Mouse (Mus musculus) liver, embryonic 11.5 days (tissue): ENCODE measurements around the gene Lypd3. TPM values are rescaled to one million over a fixed set of nuclear protein-coding genes. Genes with fewer than 3 reads are reported as not detected.

ENCODE experiments used
- ATAC-seq: fragments of 200-750 bp; cut with Nextera tagmentation; replicated peaks from 2 replicates; pipeline ENCODE4 v1.8.0; 2017; ENCODE audit warnings: moderate number of reproducible peaks, mild to moderate bottlenecking, moderate TSS enrichment, moderate library complexity; ENCODE audit not compliant: low FRiP score
- DNase-seq: peaks from one replicate; pipeline ENCODE4 v3.0.0-alpha.2; 2017; ENCODE audit warnings: low spot score
- H3K27ac ChIP-seq: fragments of 300-500 bp; sonication (generic); 2 replicates; pipeline ENCODE4 v1.5.1; 2014; ENCODE audit warnings: mild to moderate bottlenecking, low read depth, low read length, control low read depth
- H3K27me3 ChIP-seq: fragments of 300-500 bp; sonication (generic); replicated peaks from 2 replicates; pipeline ENCODE4 v1.6.1; 2014; ENCODE audit warnings: low read length, mixed read lengths; ENCODE audit not compliant: control insufficient read depth, insufficient read depth
- H3K36me3 ChIP-seq: fragments of 300-500 bp; sonication (generic); 2 replicates; pipeline ENCODE4 v1.6.1; 2014; ENCODE audit warnings: mild to moderate bottlenecking, low read length, moderate library complexity, mixed read lengths; ENCODE audit not compliant: control insufficient read depth, insufficient read depth
- H3K4me1 ChIP-seq: fragments of 300-500 bp; sonication (generic); replicated peaks from 2 replicates; pipeline ENCODE4 v1.6.1; 2014; ENCODE audit warnings: low read length, mixed read lengths; ENCODE audit not compliant: control insufficient read depth, insufficient read depth
- H3K4me2 ChIP-seq: fragments of 300-500 bp; sonication (generic); 2 replicates; pipeline ENCODE4 v1.6.1; 2014; ENCODE audit warnings: mild to moderate bottlenecking, control low read depth, moderate library complexity
- H3K4me3 ChIP-seq: fragments of 300-500 bp; sonication (generic); 2 replicates; pipeline ENCODE4 v1.5.1; 2014; ENCODE audit warnings: low read depth, low read length, control low read depth
- H3K9ac ChIP-seq: fragments of 300-500 bp; sonication (generic); 2 replicates; pipeline ENCODE4 v1.6.1; 2014; ENCODE audit warnings: low read depth, low read length, control low read depth
- H3K9me3 ChIP-seq: fragments of 300-500 bp; sonication (generic); 2 replicates; pipeline ENCODE4 v1.6.1; 2016; ENCODE audit warnings: low read length, inconsistent platforms, mixed read lengths; ENCODE audit not compliant: control insufficient read depth
- WGBS: fragments of 180-500 bp; shearing (Covaris S2); extraction: QIAGEN DNeasy Blood & Tissue Kit; methylation state at CpG from one replicate; pipeline ENCODE4 v1.1.7; 2014; 5-methylcytosine and 5-hydroxymethylcytosine counted together
- polyA plus RNA-seq: library from polyadenylated mRNA; unstranded; fragments of >200 nt; fragmentation: Nextera tagmentation; extraction: Ambion mirVana; gene quantifications from 2 replicates; pipeline ENCODE4 v1.2.1, GENCODE M21; 2014

Lypd3 gene
- 0.10 TPM in 1 of 2 replicates, not detected in the other for polyA plus RNA-seq

GRCm38 (mm10) chr7:24636264-24636663 is at the start of gene Lypd3:
Lypd3 (plus strand) TSS chr7:24636550.
- no peak for ATAC-seq
- H3K4me2 ChIP-seq, result peak within 1 kb of the TSS; percentile 92
- no peak for DNase-seq
- peaks cover 5% of the 10 kb centered on the region; the same call in 1 of the 2 replicates for H3K4me1 ChIP-seq
- 26% methylated on average over 15 of the region's 15 CpGs for WGBS
- H3K4me3 ChIP-seq, result peak within 1 kb of the TSS; percentile 10; the same call in 1 of the 2 replicates
- H3K27ac ChIP-seq, result no peak within 1 kb of the TSS
- peaks cover 52% of the 10 kb centered on the region for H3K27me3 ChIP-seq
- H3K36me3 ChIP-seq, result no peaks in the 10 kb centered on the region
- H3K9ac ChIP-seq, result no peak within 1 kb of the TSS
- H3K9me3 ChIP-seq, result no peaks in the 10 kb centered on the region

GRCm38 (mm10) chr7:24586828-24587227 is 49.5 kb upstream of the Lypd3 start:
- Histone ChIP-seq H3K4me2 (peak overlapping the region; percentile 83), H3K36me3 (no peaks in the 10 kb centered on the region), H3K27ac (no peak overlapping the region), H3K9me3 (no peaks in the 10 kb centered on the region), H3K4me1 (peaks cover 14% of the 10 kb centered on the region), H3K4me3 (peak overlapping the region; percentile 56), H3K9ac (no peak overlapping the region), H3K27me3 (peaks cover 32% of the 10 kb centered on the region)
- WGBS, result 10% methylated on average over 8 of the region's 8 CpGs
- DNase-seq (no peak), ATAC-seq (peak; percentile 84)

- Histone ChIP-seq H3K4me3 (peak within 1 kb of the TSS; percentile 56), H3K9me3 (no peaks in the 10 kb centered on the region), H3K4me2 (peak within 1 kb of the TSS; percentile 83), H3K36me3 (no peaks in the 10 kb centered on the region), H3K27me3 (peaks cover 32% of the 10 kb centered on the region), H3K27ac (no peak within 1 kb of the TSS), H3K9ac (no peak within 1 kb of the TSS; the same call in 1 of the 2 replicates), H3K4me1 (peaks cover 21% of the 10 kb centered on the region)
- 9% methylated on average over 30 of the region's 30 CpGs for WGBS
- peak; percentile 62 for DNase-seq
- ATAC-seq, result 0 out of 2 replicates have a peak, but pooled peaks have one; percentile 18
Observed at GRCm38 (mm10) chr7:24587330-24588105, 48.8 kb upstream of the Lypd3 start, which contains the start of the genes Ethe1 and Zfp575. Ethe1 (plus strand) TSS chr7:24587543. Zfp575 (minus strand) TSS chr7:24587641.

DNA sequence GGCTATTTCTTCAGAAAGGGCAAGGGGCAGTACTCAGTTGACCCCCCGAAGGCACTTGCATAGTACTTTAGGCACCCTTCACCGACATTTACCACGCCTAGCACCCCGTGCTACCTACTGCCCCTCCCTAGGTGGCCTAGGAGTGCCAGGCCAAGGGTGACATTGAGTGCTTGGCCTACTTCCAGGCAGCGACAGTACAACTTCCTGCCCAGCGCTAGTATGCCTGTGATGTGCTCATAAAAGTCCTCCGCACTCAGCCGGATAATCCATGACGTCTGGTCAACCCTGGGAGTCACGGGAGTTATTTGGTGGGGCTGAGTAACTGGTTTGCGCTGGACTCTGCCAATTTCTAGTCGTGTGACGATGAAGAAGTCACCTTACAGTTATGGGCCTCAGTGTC is 48.0 kb upstream of the Lypd3 start:
- peaks cover 32% of the 10 kb centered on the region for H3K27me3 ChIP-seq
- ATAC-seq, result no peak
- 86% methylated on average over 13 of the region's 13 CpGs for WGBS
- H3K4me1 ChIP-seq, result peaks cover 27% of the 10 kb centered on the region
- no peaks in the 10 kb centered on the region for H3K36me3 ChIP-seq
- no peak overlapping the region for H3K4me3 ChIP-seq
- no peak overlapping the region for H3K9ac ChIP-seq
- H3K9me3 ChIP-seq, result no peaks in the 10 kb centered on the region
- DNase-seq, result no peak
- H3K4me2 ChIP-seq, result no peak overlapping the region
- H3K27ac ChIP-seq, result no peak overlapping the region

DNA sequence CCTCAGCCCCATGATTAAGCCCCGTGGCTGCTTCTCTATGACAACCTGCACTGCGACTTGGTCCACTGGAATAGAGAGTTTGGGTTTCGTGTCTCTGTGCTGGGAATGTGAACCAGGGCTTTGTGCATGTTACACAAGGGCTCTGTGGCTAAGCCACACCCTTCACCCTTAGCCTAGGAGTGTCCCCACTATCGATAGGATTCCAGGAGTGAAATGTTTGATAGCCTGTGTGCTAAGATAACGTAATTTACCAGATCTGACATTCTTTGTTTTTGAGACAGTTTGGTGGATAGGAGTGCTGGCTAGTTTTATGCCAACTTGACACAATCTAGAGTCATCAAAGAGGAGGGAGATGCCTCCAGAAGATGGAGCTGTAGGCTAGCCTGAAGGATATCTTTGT is 44.6 kb upstream of the Lypd3 start:
- peak overlapping the region; percentile 46; the same call in 1 of the 2 replicates for H3K4me2 ChIP-seq
- DNase-seq (no peak), ATAC-seq (peak; percentile 66)
- H3K4me3 ChIP-seq, result no peak overlapping the region
- peaks cover 22% of the 10 kb centered on the region for H3K27me3 ChIP-seq
- H3K4me1 ChIP-seq, result peaks cover 28% of the 10 kb centered on the region
- 58% methylated on average over 5 of the region's 5 CpGs for WGBS
- H3K9ac ChIP-seq, result no peak overlapping the region
- H3K9me3 ChIP-seq, result no peaks in the 10 kb centered on the region
- H3K27ac ChIP-seq, result peak overlapping the region; percentile 45; the same call in 1 of the 2 replicates
- no peaks in the 10 kb centered on the region for H3K36me3 ChIP-seq

DNA sequence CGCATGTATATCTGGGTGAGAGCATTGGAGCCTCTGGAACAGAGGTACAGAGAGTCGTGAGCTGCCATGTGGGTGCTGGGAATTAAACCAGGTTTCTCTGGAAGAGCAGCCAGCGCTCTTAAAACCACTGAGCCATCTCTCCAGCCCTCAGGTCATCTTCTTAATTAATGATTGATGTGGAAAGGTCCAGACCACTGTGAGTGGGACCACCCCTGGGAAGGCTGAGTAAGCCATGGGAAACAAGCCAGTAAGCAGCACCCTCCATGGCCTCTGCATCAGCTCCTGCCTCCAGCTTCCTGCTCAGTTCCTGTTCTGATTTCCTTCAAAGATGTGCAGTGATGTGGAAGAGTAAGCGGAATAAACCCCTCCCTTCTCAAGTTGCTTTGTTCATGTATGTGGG is 44.2 kb upstream of the Lypd3 start:
- peak overlapping the region; percentile 45; the same call in 1 of the 2 replicates for H3K27ac ChIP-seq
- peak overlapping the region; percentile 46 for H3K4me2 ChIP-seq
- H3K9me3 ChIP-seq, result no peaks in the 10 kb centered on the region
- no peaks in the 10 kb centered on the region for H3K36me3 ChIP-seq
- WGBS, result 53% methylated on average over 4 of the region's 4 CpGs
- no peak for DNase-seq
- H3K4me1 ChIP-seq, result peaks cover 25% of the 10 kb centered on the region
- ATAC-seq, result no peak
- no peak overlapping the region for H3K9ac ChIP-seq
- no peak overlapping the region for H3K4me3 ChIP-seq
- peaks cover 18% of the 10 kb centered on the region for H3K27me3 ChIP-seq

GRCm38 (mm10) chr7:24592781-24593180 is 43.6 kb upstream of the Lypd3 start:
- peak overlapping the region; percentile 31; the same call in 1 of the 2 replicates for H3K9ac ChIP-seq
- DNase-seq, result no peak
- no peak overlapping the region for H3K27ac ChIP-seq
- H3K4me1 ChIP-seq, result peaks cover 19% of the 10 kb centered on the region
- ATAC-seq, result no peak
- H3K4me2 ChIP-seq, result peak overlapping the region; percentile 46
- H3K4me3 ChIP-seq, result no peak overlapping the region
- 85% methylated on average over 6 of the region's 6 CpGs for WGBS
- H3K27me3 ChIP-seq, result peaks cover 12% of the 10 kb centered on the region
- H3K36me3 ChIP-seq, result no peaks in the 10 kb centered on the region
- no peaks in the 10 kb centered on the region for H3K9me3 ChIP-seq

DNA sequence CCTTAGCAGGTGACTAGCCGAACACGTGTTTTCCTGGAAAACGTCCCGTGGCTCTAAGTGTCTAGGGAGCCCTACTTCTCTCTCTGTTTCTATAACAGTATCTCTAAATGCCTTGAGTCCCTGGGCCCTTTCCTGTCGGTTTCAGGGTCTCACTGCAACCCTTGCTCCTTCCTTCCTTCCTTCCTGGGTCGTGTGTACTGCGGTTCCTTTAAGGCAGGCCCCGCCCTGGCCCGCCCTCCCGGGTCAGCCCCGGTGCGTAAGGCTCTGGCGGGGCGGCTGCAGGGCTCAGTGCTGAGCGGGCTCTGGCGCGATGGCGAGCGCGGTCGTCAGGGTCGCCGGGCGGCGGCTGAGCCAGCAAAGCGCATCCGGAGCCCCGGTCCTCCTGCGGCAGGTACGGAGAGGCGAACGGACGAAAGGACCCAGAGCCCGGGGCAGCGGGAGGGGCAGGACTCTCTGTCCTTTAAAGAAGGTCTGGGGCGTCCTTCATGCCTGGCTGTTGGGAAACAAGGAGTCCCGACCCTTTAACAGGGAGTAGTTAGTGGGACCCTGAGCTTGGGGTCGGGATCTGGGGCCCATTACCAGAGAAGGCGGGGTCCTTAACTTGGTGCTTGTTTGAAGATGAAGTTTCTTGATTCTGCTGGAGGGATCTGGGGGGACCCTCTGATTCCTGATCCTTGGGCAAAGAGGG is 42.6 kb upstream of the Lypd3 start:
- WGBS, result 2% methylated on average over 39 of the region's 39 CpGs
- Histone ChIP-seq H3K9me3 (no peaks in the 10 kb centered on the region), H3K4me2 (peak overlapping the region; percentile 68), H3K4me3 (peak overlapping the region; percentile 60), H3K36me3 (no peaks in the 10 kb centered on the region), H3K27ac (no peak overlapping the region), H3K9ac (peak overlapping the region; percentile 39), H3K4me1 (peaks cover 19% of the 10 kb centered on the region), H3K27me3 (peaks cover 11% of the 10 kb centered on the region)
- ATAC-seq (peak; percentile 90), DNase-seq (peak; percentile 74)
